In the genomic region with DNA sequence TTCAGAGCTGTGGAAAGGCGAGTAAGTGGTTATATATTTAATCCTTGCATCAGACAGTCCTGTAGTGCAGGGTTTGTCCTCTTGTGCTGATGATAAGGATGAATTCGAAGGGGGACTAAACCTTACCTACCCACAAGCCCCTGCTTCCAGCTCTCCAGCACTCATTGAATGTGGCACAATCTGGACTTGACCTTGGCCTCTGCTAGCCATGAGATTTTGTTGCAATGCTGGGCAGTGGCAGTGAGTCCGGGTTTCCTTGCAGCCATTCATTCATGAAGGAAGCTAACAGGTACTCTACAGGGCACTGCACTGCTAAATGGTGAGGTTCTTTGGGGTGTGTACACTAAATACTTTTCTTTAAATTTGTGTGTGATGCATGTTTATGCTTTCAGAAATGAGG, we compare ENCODE assay signal across 11 mouse cellular contexts.
"Had no signal": no experiment of that assay in that cellular context is flagged by ENCODE, and none has a peak within 500 bp of the region (broad histone marks: within the 10 kb centered on the region; RNA-seq: fewer than 3 reads in every experiment).

No protein-coding gene starts in this region.

- DNase-seq: kidney, adult 18-20 months; kidney, adult 9 months; kidney, postnatal 14 days; kidney, postnatal 4 days; lung, embryonic 14.5 days; retina, postnatal 1 day; right cerebral cortex, postnatal 25 days; spleen, adult 18-20 months; thymus, adult 2 months; thymus, postnatal 14 days; thymus, postnatal 4 days had no signal
